Mouse (Mus musculus): ENCODE measurements around the gene 4930535I16Rik.

The 4930535I16Rik gene

DNA sequence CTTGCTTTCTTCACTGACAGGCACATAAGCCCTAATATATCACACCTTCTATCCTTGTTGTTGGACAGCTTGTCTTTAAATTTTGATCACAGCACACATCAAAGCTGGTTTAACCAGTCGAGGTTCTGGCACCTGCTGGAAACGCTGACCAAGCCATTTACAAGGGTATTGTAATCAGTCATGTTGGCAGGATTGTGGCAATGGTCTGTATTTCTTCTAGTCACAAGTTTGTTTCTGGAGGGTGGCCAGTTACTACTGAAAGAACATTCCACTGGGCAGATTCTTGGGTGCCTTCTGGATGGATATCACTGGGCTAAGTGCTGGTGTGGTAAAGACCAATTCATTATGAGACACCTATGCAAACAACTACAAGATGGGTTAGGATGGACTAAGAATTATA lies 5.4 kb downstream of the 4930535I16Rik start:
- in situ Hi-C loops (cut with MboI, MseI), result loop anchor here (25.0 kb wide), 2 partner anchors 950 to 1050 kb away; partner anchors contain the start of genes 1110065P20Rik, Maneal and Yrdc

DNA sequence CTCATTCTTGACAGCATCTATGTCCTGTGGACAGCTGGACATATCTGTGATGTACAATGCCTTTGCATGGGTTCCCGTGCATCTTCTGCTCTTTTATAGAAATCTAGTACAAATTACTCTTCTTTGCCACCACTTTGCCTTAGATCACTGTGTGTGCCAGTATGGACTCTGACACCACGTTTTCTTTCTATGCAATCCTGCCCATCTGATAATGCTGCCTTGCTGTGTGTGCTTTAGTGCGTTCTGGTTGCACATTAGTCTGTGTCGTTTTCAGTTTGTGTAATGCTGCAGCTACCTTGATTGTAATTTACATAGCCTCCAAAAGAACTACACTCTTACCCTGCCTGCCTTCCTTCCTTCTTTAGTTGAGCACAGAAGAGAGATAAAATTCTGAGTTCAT lies 6.3 kb downstream of the 4930535I16Rik start:
- in situ Hi-C loops (cut with MboI, MseI), result loop anchor here (25.0 kb wide), 2 partner anchors 951 to 1049 kb away; partner anchors contain the start of genes 1110065P20Rik, Maneal and Yrdc

DNA sequence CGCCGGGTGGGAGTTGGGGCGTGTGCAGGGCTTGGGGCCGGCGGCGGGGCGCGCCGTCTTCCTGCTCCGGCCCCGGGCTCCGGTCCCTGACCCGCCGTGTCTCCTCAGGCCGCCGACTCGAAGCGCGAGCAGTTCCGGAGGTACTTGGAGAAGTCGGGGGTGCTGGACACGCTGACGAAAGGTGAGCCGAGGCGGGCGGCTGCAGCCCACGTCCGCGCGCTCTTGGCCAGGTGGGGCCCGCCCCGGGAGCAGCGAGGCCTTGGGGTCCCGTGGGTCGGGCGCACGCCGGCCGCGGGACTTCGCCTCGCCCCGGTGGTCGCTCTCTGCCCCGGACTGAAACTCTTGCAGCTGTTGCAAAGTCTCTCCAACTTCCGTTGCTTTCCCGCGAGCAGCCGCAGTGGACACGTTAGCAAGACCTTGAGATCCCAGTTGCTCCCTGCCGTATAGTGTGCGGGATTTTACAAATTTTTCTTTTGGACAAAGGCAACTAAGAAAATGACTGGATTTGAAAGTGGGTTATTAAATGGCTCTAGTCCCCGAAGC lies 12.6 kb downstream of the 4930535I16Rik start:
- in situ Hi-C loops (cut with MboI, MseI), result loop anchor here (10.0 to 25.0 kb wide), 3 partner anchors 330 to 1043 kb away; partner anchors contain the start of genes 1110065P20Rik, Maneal and Yrdc

DNA sequence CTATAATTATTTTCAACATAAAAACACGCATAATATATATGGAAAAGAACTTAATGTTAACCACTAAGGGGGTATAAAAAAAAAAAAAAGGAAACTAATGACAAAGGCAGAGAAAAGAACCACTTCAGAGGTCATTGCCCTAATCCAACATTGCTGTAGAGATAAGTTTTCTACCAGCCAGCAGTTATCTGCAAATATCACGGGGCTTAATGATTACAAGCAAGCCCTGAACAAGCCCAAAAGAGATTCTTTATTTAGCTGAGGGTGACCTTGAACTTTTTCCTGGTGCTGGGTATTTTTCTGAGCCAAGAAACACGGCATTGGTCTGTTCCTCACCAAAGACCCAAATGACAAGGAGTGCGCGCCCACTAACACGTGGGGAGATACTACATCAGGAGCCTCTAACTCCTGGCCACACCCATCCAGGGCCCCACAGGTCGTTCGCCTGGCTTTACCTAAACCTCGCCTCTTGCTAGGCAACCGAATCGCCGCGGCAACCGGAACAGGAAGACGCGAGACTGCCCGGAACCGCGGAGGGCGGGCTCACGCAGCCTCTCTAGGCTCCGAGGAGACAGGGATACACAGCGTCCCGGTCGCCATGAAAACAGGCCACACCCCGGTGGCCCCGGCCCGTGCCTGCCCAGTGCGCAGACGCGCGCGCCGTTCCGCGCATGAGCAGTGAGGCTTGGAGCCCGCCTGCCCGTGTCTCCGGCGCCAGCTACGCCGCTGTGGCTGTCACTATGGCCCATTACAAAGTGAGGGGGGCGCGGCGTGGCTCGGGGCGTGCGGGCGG lies 13.3 kb downstream of the 4930535I16Rik start, which contains the start of gene Mycbp:
Gene Mycbp, plus strand, starts transcription at position 500 of the 793 bp plus-strand sequence.
- in situ Hi-C loops (cut with MboI, MseI), result loop anchor here (10.0 to 25.0 kb wide), 3 partner anchors 330 to 1042 kb away; partner anchors contain the start of genes 1110065P20Rik, Maneal and Yrdc

DNA sequence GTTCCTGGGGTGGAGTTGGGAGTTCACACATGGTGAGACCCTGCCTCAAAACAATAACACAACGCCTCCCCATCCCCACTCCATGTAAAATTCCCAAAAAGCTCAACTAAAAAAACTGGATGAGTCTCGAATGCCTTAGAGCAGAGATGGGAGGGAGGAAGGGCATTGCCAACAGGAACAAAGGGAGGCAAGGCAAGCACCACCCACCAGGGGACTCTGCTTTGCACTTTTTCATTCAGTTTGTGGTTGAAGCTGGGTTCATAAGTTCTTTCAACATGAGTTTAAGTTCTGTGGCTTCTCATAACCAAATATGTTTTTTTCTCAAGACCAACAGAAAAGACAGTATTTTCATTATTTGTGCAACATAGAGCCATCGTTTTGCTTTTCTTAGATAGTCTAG lies 14.4 kb downstream of the 4930535I16Rik start:
- in situ Hi-C loops (cut with MboI, MseI), result loop anchor here (10.0 to 25.0 kb wide), 3 partner anchors 329 to 1041 kb away; partner anchors contain the start of genes 1110065P20Rik, Maneal and Yrdc

DNA sequence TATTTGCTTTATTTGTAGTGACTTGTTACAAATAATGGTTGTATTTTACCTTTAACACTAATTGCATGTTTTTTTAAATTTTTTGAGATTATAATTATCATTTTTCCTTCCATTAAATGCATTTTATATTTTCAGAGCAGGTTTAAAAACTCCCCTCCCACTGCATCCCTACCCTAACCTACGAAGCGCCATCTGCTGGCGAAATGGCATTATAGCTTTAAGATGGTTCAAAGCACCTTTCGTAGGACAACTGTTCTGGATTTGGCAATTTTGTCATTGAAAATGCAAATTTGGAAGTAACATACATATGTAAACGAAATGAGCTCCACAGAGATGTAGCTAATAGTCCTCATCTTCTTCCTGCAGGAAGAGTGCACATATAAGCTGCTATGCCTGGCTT lies 19.1 kb downstream of the 4930535I16Rik start:
- in situ Hi-C loops (cut with MboI, MseI), result loop anchor here (5.0 kb wide), 1 partner anchor 761 kb away; the partner anchor contains the start of gene Ppie

DNA sequence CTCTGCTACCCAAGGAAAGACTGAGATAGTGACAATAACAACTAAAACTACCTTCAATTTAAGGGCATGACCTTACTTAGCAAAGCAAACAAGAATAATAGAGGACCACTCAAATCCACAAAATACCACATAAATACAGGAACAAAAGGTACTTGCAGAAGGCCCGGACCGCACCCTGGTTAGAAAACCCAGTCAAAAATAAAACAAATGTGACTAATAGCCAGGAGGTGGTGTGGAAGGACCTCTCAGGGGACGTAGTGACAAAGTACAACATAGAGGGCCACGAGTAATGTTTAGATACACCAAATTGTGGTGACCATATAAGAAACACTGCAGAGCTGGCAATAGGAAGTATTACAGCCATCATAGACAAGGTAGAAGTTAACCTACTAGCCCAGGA lies 23.5 kb downstream of the 4930535I16Rik start:
- in situ Hi-C loops (cut with MboI, MseI), result no loop called here

DNA sequence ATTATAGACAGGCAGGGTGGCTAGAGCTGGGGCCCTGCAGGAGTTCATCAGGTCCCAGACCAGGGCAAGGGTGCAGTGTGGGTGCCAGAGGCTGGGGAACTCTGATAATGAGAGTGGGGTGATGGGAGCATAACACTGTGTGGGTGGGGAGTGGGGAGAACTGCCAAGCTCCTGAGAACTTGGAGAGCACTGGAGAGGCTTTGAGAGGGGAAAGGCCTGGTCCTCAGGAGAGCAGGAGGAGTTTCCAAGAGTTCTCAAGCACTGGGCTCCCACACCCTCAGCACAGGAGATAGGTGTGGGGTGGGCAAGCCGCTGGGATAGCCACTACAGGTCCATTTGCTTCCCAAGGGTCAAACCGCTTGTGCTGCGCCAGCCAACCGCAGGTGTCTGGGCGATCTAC lies 24.1 kb downstream of the 4930535I16Rik start:
- in situ Hi-C loops (cut with MboI, MseI), result no loop called here

Data from regulatory T cell (primary cell).